Mouse (Mus musculus): ENCODE measurements around the gene Scgb2b21. TPM values are rescaled to one million over a fixed set of nuclear protein-coding genes. Genes with fewer than 3 reads are reported as not detected.
A peak's percentile ranks its signal among the peaks of the same experiment; 100 is the strongest.
"Not testable (repeated sequence)": the region's sequence is repeated elsewhere in the genome, so short reads cannot be mapped to it uniquely, and the experiment has no call there.

Scgb2b21 gene
- total RNA-seq (2012; rRNA removed) (not detected in 2 replicates), polyA plus RNA-seq (2012; ENCODE audit: insufficient read depth in 1 of 2, insufficient read length in 2 of 2, low read depth in 1 of 2, low replicate concordance in 2 of 2, missing spikeins in 1 of 2) (not detected)

- no peak for DNase-seq (ENCODE audit: low read depth, low spot score)
- Histone ChIP-seq H3K27me3 (ENCODE audit: control insufficient read depth in 1 of 2, insufficient read depth in 2 of 2, low read length in 2 of 2) (no peaks in the 10 kb centered on the region), H3K27ac (ENCODE audit: control insufficient read depth, low read depth, low read length) (no peak within 1 kb of the TSS), H3K4me3 (ENCODE audit: control insufficient read depth in 1 of 2, insufficient read depth in 1 of 2, low read depth in 2 of 2, low read length in 2 of 2) (no peak within 1 kb of the TSS), H3K9me3 (replicated peaks; ENCODE audit: insufficient read depth, low read length) (no peaks in the 10 kb centered on the region), H3K9ac (ENCODE audit: control insufficient read depth, low read depth, low read length, poor library complexity, severe bottlenecking) (no peak within 1 kb of the TSS), H3K79me2 (ENCODE audit: control insufficient read depth, insufficient read depth, low read length, poor library complexity) (no peaks in the 10 kb centered on the region), H3K36me3 (ENCODE audit: control insufficient read depth in 1 of 2, insufficient read depth in 2 of 2, low read length in 2 of 2) (no peaks in the 10 kb centered on the region), H3K4me1 (ENCODE audit: control insufficient read depth in 1 of 2, insufficient read depth in 2 of 2, low read length in 2 of 2) (no peaks in the 10 kb centered on the region)
- TF ChIP-seq ELF1 (IDR thresholded peaks at IDR 0.05; ENCODE audit: low read depth, low read length), result no peak
- no peak for TF ChIP-seq CHD1 (IDR thresholded peaks at IDR 0.05; ENCODE audit: low read depth, low read length)
- no peak for TF ChIP-seq RCOR1 (IDR thresholded peaks at IDR 0.05; ENCODE audit: low read depth, low read length)
- no peak for TF ChIP-seq MAX (IDR thresholded peaks at IDR 0.05; ENCODE audit: low read length)
- TF ChIP-seq MYC (IDR thresholded peaks at IDR 0.05; ENCODE audit: low read depth, low read length), result no peak
Observed at GRCm38 (mm10) chr7:33520358-33520757, at the start of gene Scgb2b21. Gene Scgb2b21, minus strand, starts transcription at chr7:33520458.

- not testable (repeated sequence) for H3K9me3 ChIP-seq (replicated peaks; ENCODE audit: insufficient read depth, low read length); H3K27me3 ChIP-seq (ENCODE audit: control insufficient read depth in 1 of 2, insufficient read depth in 2 of 2, low read length in 2 of 2); H3K9ac ChIP-seq (ENCODE audit: control insufficient read depth, low read depth, low read length, poor library complexity, severe bottlenecking); H3K4me3 ChIP-seq (ENCODE audit: control insufficient read depth in 1 of 2, insufficient read depth in 1 of 2, low read depth in 2 of 2, low read length in 2 of 2); H3K4me1 ChIP-seq (ENCODE audit: control insufficient read depth in 1 of 2, insufficient read depth in 2 of 2, low read length in 2 of 2); H3K27ac ChIP-seq (ENCODE audit: control insufficient read depth, low read depth, low read length); H3K36me3 ChIP-seq (ENCODE audit: control insufficient read depth in 1 of 2, insufficient read depth in 2 of 2, low read length in 2 of 2); H3K79me2 ChIP-seq (ENCODE audit: control insufficient read depth, insufficient read depth, low read length, poor library complexity)
- DNase-seq (ENCODE audit: low read depth, low spot score), result peak; percentile 16
Observed at GRCm38 (mm10) chr7:33543420-33543819, 23.2 kb upstream of the Scgb2b21 start.

Other genes with a start within 250 kb of the Scgb2b21 start
- gene Scgb2b19, start 240.1 kb downstream of the Scgb2b21 start, total RNA-seq (2012; rRNA removed), result not detected in 2 replicates
- not detected for gene Scgb2b19, start 240.1 kb downstream of the Scgb2b21 start, polyA plus RNA-seq (2012; ENCODE audit: insufficient read depth in 1 of 2, insufficient read length in 2 of 2, low read depth in 1 of 2, low replicate concordance in 2 of 2, missing spikeins in 1 of 2)
- not detected in 2 replicates for gene Scgb1b19, start 233.2 kb downstream of the Scgb2b21 start, total RNA-seq (2012; rRNA removed)
- gene Scgb1b19, start 233.2 kb downstream of the Scgb2b21 start, polyA plus RNA-seq (2012; ENCODE audit: insufficient read depth in 1 of 2, insufficient read length in 2 of 2, low read depth in 1 of 2, low replicate concordance in 2 of 2, missing spikeins in 1 of 2), result not detected
- not detected in 2 replicates for gene Scgb2b20, start 154.1 kb downstream of the Scgb2b21 start, total RNA-seq (2012; rRNA removed)
- not detected for gene Scgb2b20, start 154.1 kb downstream of the Scgb2b21 start, polyA plus RNA-seq (2012; ENCODE audit: insufficient read depth in 1 of 2, insufficient read length in 2 of 2, low read depth in 1 of 2, low replicate concordance in 2 of 2, missing spikeins in 1 of 2)
- gene Scgb1b20, start 147.2 kb downstream of the Scgb2b21 start, total RNA-seq (2012; rRNA removed), result not detected in 2 replicates
- not detected for gene Scgb1b20, start 147.2 kb downstream of the Scgb2b21 start, polyA plus RNA-seq (2012; ENCODE audit: insufficient read depth in 1 of 2, insufficient read length in 2 of 2, low read depth in 1 of 2, low replicate concordance in 2 of 2, missing spikeins in 1 of 2)
- gene Scgb2b24, start 218.9 kb upstream of the Scgb2b21 start, total RNA-seq (2012; rRNA removed), result not detected in 2 replicates
- not detected for gene Scgb2b24, start 218.9 kb upstream of the Scgb2b21 start, polyA plus RNA-seq (2012; ENCODE audit: insufficient read depth in 1 of 2, insufficient read length in 2 of 2, low read depth in 1 of 2, low replicate concordance in 2 of 2, missing spikeins in 1 of 2)
- gene Scgb1b24, start 223.3 kb upstream of the Scgb2b21 start, total RNA-seq (2012; rRNA removed), result not detected in 2 replicates
- gene Scgb1b24, start 223.3 kb upstream of the Scgb2b21 start, polyA plus RNA-seq (2012; ENCODE audit: insufficient read depth in 1 of 2, insufficient read length in 2 of 2, low read depth in 1 of 2, low replicate concordance in 2 of 2, missing spikeins in 1 of 2), result not detected

Measured in MEL (cell line).